Mouse (Mus musculus): ENCODE results near the gene E2f2. TPM values are rescaled to one million over a fixed set of nuclear protein-coding genes. Genes with fewer than 3 reads are reported as not detected.

Gene E2f2
- polyA plus RNA-seq, 1 experiment from 2014 or later, result 0.91 TPM

DNA sequence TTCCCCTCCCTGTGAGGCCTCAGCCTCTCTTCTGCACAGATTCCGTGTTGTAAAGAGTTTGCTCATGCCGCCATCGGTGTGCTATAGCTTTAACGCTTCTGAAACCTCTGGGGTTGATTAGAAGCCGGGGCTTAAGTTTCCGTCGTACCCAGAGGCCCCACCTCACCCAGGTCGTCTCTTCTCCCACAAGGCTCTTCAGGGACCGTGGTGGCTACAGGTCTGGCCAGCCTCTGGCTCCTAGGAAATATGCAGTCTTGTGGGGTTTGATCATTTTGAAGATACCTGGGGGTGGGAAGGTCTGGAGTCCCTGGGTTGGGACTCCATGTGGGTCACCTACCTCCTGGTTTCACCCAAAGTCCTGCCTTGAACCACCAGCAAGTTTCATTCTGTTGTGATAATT is 23.4 kb downstream of the E2f2 start:
- H3K27ac ChIP-seq (replicated peaks), result no peak overlapping the region
- no peak overlapping the region for H3K4me3 ChIP-seq (ENCODE audit: low read depth, low read length)
- H3K27me3 ChIP-seq (ENCODE audit: control insufficient read depth, insufficient read depth, low read length), result no peaks in the 10 kb centered on the region
- no peaks in the 10 kb centered on the region for H3K36me3 ChIP-seq (ENCODE audit: control insufficient read depth, insufficient read depth, low read length)
- H3K9me3 ChIP-seq (ENCODE audit: control insufficient read depth, low read length), result no peaks in the 10 kb centered on the region
- no peak for TF ChIP-seq CTCF (IDR thresholded peaks at IDR 0.05; ENCODE audit: low read depth)
- TF ChIP-seq EP300 (optimal IDR thresholded peaks at IDR 0.05), result no peak
- no peak overlapping the region for H3K4me2 ChIP-seq (replicated peaks; ENCODE audit: low read depth)
- ATAC-seq (ENCODE audit: low FRiP score, low TSS enrichment) (no peak), DNase-seq (ENCODE audit: low spot score) (no peak)
- no peak overlapping the region for H3K9ac ChIP-seq (ENCODE audit: low read length)
- 76% methylated on average over 9 of the region's 9 CpGs for WGBS
- no peaks in the 10 kb centered on the region for H3K4me1 ChIP-seq (replicated peaks; ENCODE audit: control insufficient read depth, insufficient read depth)

DNA sequence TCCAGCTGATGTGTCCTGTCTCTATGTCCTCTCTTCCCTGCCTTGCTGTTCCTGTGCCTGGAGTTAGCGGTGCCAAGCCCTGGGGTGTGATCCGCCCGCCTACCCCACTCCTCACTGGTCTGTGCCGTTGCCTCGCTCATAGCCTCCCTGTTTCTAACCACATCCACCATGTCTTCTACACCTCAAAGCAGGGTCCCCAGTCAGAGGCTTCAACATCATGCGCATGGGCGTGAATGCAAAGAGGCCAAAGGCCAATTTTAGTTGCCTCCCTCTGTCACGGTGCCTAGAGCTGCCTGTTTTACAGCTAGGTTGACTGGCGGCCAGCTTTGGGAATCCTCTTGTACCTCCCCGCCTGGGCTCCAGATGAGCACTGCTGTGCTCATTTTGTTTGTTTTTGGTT is 24.0 kb downstream of the E2f2 start:
- H3K4me1 ChIP-seq (replicated peaks; ENCODE audit: control insufficient read depth, insufficient read depth), result no peaks in the 10 kb centered on the region
- no peak overlapping the region for H3K9ac ChIP-seq (ENCODE audit: low read length)
- ATAC-seq (ENCODE audit: low FRiP score, low TSS enrichment) (no peak), DNase-seq (ENCODE audit: low spot score) (no peak)
- no peak overlapping the region for H3K27ac ChIP-seq (replicated peaks)
- H3K27me3 ChIP-seq (ENCODE audit: control insufficient read depth, insufficient read depth, low read length), result no peaks in the 10 kb centered on the region
- H3K4me3 ChIP-seq (ENCODE audit: low read depth, low read length), result no peak overlapping the region
- WGBS, result 78% methylated on average over 10 of the region's 10 CpGs
- no peaks in the 10 kb centered on the region for H3K36me3 ChIP-seq (ENCODE audit: control insufficient read depth, insufficient read depth, low read length)
- H3K4me2 ChIP-seq (replicated peaks; ENCODE audit: low read depth), result no peak overlapping the region
- no peaks in the 10 kb centered on the region for H3K9me3 ChIP-seq (ENCODE audit: control insufficient read depth, low read length)
- TF ChIP-seq CTCF (IDR thresholded peaks at IDR 0.05; ENCODE audit: low read depth) (no peak), EP300 (optimal IDR thresholded peaks at IDR 0.05) (no peak)

DNA sequence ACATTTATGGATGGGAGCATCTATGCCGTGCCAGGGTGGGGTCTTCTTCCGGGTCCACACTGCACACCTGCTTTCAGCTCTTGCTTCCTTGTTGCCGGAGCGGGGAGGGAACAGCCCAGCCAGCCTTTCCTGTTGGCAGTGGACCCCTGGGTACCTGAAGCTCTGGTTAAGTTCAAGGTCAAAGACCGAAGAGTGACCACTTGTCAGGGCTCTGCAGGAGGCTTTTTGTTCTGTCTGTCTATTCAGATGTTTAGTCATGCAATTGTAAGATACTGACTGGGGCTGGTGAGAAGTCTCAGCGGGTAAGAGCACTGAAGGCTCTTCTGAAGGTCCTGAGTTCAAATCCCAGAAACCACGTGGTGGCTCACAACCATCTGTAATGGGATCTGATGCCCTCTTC is 26.7 kb downstream of the E2f2 start:
- H3K4me3 ChIP-seq (ENCODE audit: low read depth, low read length), result no peak overlapping the region
- ATAC-seq (ENCODE audit: low FRiP score, low TSS enrichment) (no peak), DNase-seq (ENCODE audit: low spot score) (no peak)
- 81% methylated on average over 7 of the region's 7 CpGs for WGBS
- H3K4me1 ChIP-seq (replicated peaks; ENCODE audit: control insufficient read depth, insufficient read depth), result no peaks in the 10 kb centered on the region
- no peaks in the 10 kb centered on the region for H3K36me3 ChIP-seq (ENCODE audit: control insufficient read depth, insufficient read depth, low read length)
- no peaks in the 10 kb centered on the region for H3K9me3 ChIP-seq (ENCODE audit: control insufficient read depth, low read length)
- no peaks in the 10 kb centered on the region for H3K27me3 ChIP-seq (ENCODE audit: control insufficient read depth, insufficient read depth, low read length)
- H3K27ac ChIP-seq (replicated peaks), result no peak overlapping the region
- no peak overlapping the region for H3K4me2 ChIP-seq (replicated peaks; ENCODE audit: low read depth)
- H3K9ac ChIP-seq (ENCODE audit: low read length), result no peak overlapping the region
- TF ChIP-seq EP300 (optimal IDR thresholded peaks at IDR 0.05), result no peak

DNA sequence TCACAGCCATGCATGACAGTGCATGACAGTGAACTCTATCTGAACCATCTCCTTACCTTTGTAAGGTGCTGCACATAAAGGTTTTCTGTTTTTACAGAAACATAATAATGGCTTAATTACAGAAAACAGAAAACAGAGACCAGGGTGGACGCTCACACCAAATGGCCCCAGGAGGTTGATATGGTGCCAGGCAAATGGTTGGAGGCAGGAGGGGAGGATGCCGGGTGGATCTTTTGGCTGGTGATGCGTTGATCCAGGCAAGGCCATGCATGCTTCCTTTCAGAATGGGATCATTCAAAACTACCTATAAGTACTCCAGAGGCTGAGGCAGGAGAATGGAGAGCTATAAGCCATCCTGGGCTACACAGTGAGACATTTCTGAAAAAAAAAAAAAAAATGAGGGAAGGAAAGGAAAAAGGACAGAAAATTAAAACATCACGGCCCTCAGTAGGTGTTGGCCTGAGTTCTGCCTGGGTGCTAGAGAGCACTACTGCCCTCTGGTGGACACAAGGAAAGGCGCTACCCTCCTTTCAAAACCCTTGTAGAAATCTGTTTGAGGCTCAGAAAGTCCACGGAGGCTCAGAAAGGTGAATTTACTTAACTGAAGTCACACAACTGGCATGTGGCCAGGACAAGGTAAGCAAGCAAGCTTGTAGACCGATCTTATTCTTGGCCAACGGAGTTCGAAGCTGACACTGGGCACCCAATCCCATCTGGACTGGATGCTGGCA is 27.5 kb downstream of the E2f2 start:
- no peak overlapping the region for H3K9ac ChIP-seq (ENCODE audit: low read length)
- TF ChIP-seq EP300 (optimal IDR thresholded peaks at IDR 0.05), result no peak
- peak; percentile 94 for TF ChIP-seq CTCF (IDR thresholded peaks at IDR 0.05; ENCODE audit: low read depth)
- no peak overlapping the region for H3K4me2 ChIP-seq (replicated peaks; ENCODE audit: low read depth)
- no peaks in the 10 kb centered on the region for H3K27me3 ChIP-seq (ENCODE audit: control insufficient read depth, insufficient read depth, low read length)
- no peak overlapping the region for H3K27ac ChIP-seq (replicated peaks)
- H3K4me1 ChIP-seq (replicated peaks; ENCODE audit: control insufficient read depth, insufficient read depth), result no peaks in the 10 kb centered on the region
- DNase-seq (ENCODE audit: low spot score), result peak; percentile 54
- no peaks in the 10 kb centered on the region for H3K9me3 ChIP-seq (ENCODE audit: control insufficient read depth, low read length)
- no peaks in the 10 kb centered on the region for H3K36me3 ChIP-seq (ENCODE audit: control insufficient read depth, insufficient read depth, low read length)
- 26% methylated on average over 9 of the region's 9 CpGs for WGBS
- H3K4me3 ChIP-seq (ENCODE audit: low read depth, low read length), result no peak overlapping the region
- ATAC-seq (ENCODE audit: low FRiP score, low TSS enrichment), result no peak

DNA sequence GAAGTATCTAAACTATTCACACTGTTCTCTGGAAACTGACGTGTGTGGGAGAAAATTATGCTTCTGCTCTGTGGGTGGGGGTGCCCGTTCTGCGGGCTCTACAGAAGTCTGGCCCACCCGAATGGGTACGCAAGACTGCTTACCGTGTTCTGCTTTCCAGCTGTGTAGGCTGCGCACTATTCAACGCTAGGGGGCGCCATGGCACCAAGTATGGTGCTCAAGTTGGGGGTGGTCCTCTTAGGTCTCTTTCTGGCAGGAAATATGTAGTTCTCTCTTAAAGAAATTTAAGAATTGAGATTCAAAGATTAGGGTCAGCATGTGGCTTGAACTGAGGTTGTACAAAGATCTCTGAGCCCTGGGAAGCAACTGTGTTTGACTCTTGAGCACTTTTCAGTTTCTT is 30.3 kb downstream of the E2f2 start:
- TF ChIP-seq CTCF (IDR thresholded peaks at IDR 0.05; ENCODE audit: low read depth) (peak; percentile 94), EP300 (optimal IDR thresholded peaks at IDR 0.05) (no peak)
- Histone ChIP-seq H3K27me3 (ENCODE audit: control insufficient read depth, insufficient read depth, low read length) (no peaks in the 10 kb centered on the region), H3K36me3 (ENCODE audit: control insufficient read depth, insufficient read depth, low read length) (no peaks in the 10 kb centered on the region), H3K4me2 (replicated peaks; ENCODE audit: low read depth) (no peak overlapping the region), H3K9me3 (ENCODE audit: control insufficient read depth, low read length) (no peaks in the 10 kb centered on the region), H3K4me3 (ENCODE audit: low read depth, low read length) (no peak overlapping the region), H3K4me1 (replicated peaks; ENCODE audit: control insufficient read depth, insufficient read depth) (peaks cover 2% of the 10 kb centered on the region; the same call in 1 of the 2 replicates), H3K27ac (replicated peaks) (no peak overlapping the region), H3K9ac (ENCODE audit: low read length) (no peak overlapping the region)
- DNase-seq (ENCODE audit: low spot score) (peak; percentile 76), ATAC-seq (ENCODE audit: low FRiP score, low TSS enrichment) (peak; percentile 50)
- 7% methylated on average over 9 of the region's 9 CpGs for WGBS

DNA sequence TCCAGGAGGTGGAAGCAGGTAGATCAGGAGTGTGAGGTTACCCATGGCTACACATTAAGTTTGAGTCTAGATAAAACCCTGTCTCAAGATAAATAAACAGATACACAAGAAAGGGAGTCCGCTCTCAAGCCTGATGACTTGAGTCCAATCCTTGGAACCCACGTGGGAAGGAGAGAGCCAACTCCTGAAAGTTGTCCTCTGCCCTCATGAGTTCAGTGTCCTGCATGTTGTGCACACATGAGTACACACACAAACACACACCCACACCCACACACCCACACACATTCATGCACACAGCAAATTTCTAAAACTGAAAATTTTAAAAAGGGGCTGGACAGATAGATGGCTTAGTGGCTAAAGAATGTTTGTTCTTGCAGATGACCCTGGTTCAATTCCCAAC is 32.6 kb downstream of the E2f2 start:
- WGBS, result 64% methylated on average over 2 of the region's 2 CpGs
- H3K9me3 ChIP-seq (ENCODE audit: control insufficient read depth, low read length), result no peaks in the 10 kb centered on the region
- ATAC-seq (ENCODE audit: low FRiP score, low TSS enrichment), result no peak
- no peak overlapping the region for H3K4me3 ChIP-seq (ENCODE audit: low read depth, low read length)
- DNase-seq (ENCODE audit: low spot score), result no peak
- peaks cover 5% of the 10 kb centered on the region; the same call in 1 of the 2 replicates for H3K4me1 ChIP-seq (replicated peaks; ENCODE audit: control insufficient read depth, insufficient read depth)
- TF ChIP-seq EP300 (optimal IDR thresholded peaks at IDR 0.05), result no peak
- TF ChIP-seq CTCF (IDR thresholded peaks at IDR 0.05; ENCODE audit: low read depth), result no peak
- H3K27ac ChIP-seq (replicated peaks), result no peak overlapping the region
- no peak overlapping the region for H3K9ac ChIP-seq (ENCODE audit: low read length)
- H3K36me3 ChIP-seq (ENCODE audit: control insufficient read depth, insufficient read depth, low read length), result no peaks in the 10 kb centered on the region
- H3K27me3 ChIP-seq (ENCODE audit: control insufficient read depth, insufficient read depth, low read length), result no peaks in the 10 kb centered on the region
- H3K4me2 ChIP-seq (replicated peaks; ENCODE audit: low read depth), result no peak overlapping the region
